Mouse (Mus musculus): ENCODE data around the gene Lrp2. TPM values are rescaled to one million over a fixed set of nuclear protein-coding genes. Genes with fewer than 3 reads are reported as not detected.

The Lrp2 gene
- polyA plus RNA-seq (2015; fragmentation: Nextera tagmentation; extraction: Ambion mirVana) = 0.29 TPM in 2 replicates

- H3K4me3 ChIP-seq (ENCODE audit: low read depth, low read length) = peak within 1 kb of the TSS; percentile 55
- under 1% methylated on average over 42 of the region's 45 CpGs for WGBS
- H3K4me1 ChIP-seq (replicated peaks; ENCODE audit: control insufficient read depth, insufficient read depth) = peaks cover 6% of the 10 kb centered on the region; the same call in 1 of the 2 replicates
- peak; percentile 27 for TF ChIP-seq CTCF (IDR thresholded peaks at IDR 0.05; ENCODE audit: low read depth)
- TF ChIP-seq EP300 (optimal IDR thresholded peaks at IDR 0.05) = no peak
- peaks cover 16% of the 10 kb centered on the region; the same call in 1 of the 2 replicates for H3K27me3 ChIP-seq (ENCODE audit: control insufficient read depth, insufficient read depth, low read length)
- ATAC-seq (ENCODE audit: low FRiP score, low TSS enrichment) (peak; percentile 49; the same call in 1 of the 2 replicates), DNase-seq (ENCODE audit: low spot score) (peak; percentile 47)
- H3K9me3 ChIP-seq (ENCODE audit: control insufficient read depth, low read length) = no peaks in the 10 kb centered on the region
- H3K36me3 ChIP-seq (ENCODE audit: control insufficient read depth, insufficient read depth, low read length) = no peaks in the 10 kb centered on the region
- H3K9ac ChIP-seq (ENCODE audit: low read length) = 0 out of 2 replicates have a peak within 1 kb of the TSS, but pooled peaks have one; percentile 27
- H3K27ac ChIP-seq (replicated peaks) = no peak within 1 kb of the TSS
- H3K4me2 ChIP-seq (replicated peaks; ENCODE audit: low read depth) = peak within 1 kb of the TSS; percentile 97
Observed at GRCm38 (mm10) chr2:69585886-69586398, at the start of gene Lrp2. TSS of gene Lrp2 (minus strand) at chr2:69586065.

- TF ChIP-seq EP300 (optimal IDR thresholded peaks at IDR 0.05) (no peak), CTCF (IDR thresholded peaks at IDR 0.05; ENCODE audit: low read depth) (peak; percentile 89)
- Histone ChIP-seq H3K36me3 (ENCODE audit: control insufficient read depth, insufficient read depth, low read length) (no peaks in the 10 kb centered on the region), H3K4me2 (replicated peaks; ENCODE audit: low read depth) (peak overlapping the region; percentile 46), H3K27ac (replicated peaks) (no peak overlapping the region), H3K27me3 (ENCODE audit: control insufficient read depth, insufficient read depth, low read length) (no peaks in the 10 kb centered on the region), H3K4me1 (replicated peaks; ENCODE audit: control insufficient read depth, insufficient read depth) (no peaks in the 10 kb centered on the region), H3K9ac (ENCODE audit: low read length) (peak overlapping the region; percentile 43; the same call in 1 of the 2 replicates), H3K4me3 (ENCODE audit: low read depth, low read length) (peak overlapping the region; percentile 38), H3K9me3 (ENCODE audit: control insufficient read depth, low read length) (no peaks in the 10 kb centered on the region)
- DNase-seq (ENCODE audit: low spot score) = peak; percentile 58
- ATAC-seq (ENCODE audit: low FRiP score, low TSS enrichment) = no peak; the same call in 1 of the 2 replicates
- WGBS = 7% methylated on average over 11 of the region's 11 CpGs
Observed at GRCm38 (mm10) chr2:69635064-69635701, 49.3 kb upstream of the Lrp2 start.

GRCm38 (mm10) chr2:69631449-69631848, 45.6 kb upstream of the Lrp2 start:
- no peak overlapping the region for H3K9ac ChIP-seq (ENCODE audit: low read length)
- 0 out of 2 replicates have a peak overlapping the region, but pooled peaks have one; percentile 18 for H3K27ac ChIP-seq (replicated peaks)
- no peaks in the 10 kb centered on the region for H3K36me3 ChIP-seq (ENCODE audit: control insufficient read depth, insufficient read depth, low read length)
- H3K27me3 ChIP-seq (ENCODE audit: control insufficient read depth, insufficient read depth, low read length) = no peaks in the 10 kb centered on the region
- no peak overlapping the region for H3K4me3 ChIP-seq (ENCODE audit: low read depth, low read length)
- H3K4me1 ChIP-seq (replicated peaks; ENCODE audit: control insufficient read depth, insufficient read depth) = no peaks in the 10 kb centered on the region
- 88% methylated on average over 2 of the region's 2 CpGs for WGBS
- peak; percentile 41 for TF ChIP-seq CTCF (IDR thresholded peaks at IDR 0.05; ENCODE audit: low read depth)
- no peak for TF ChIP-seq EP300 (optimal IDR thresholded peaks at IDR 0.05)
- no peak overlapping the region for H3K4me2 ChIP-seq (replicated peaks; ENCODE audit: low read depth)
- DNase-seq (ENCODE audit: low spot score) = no peak
- ATAC-seq (ENCODE audit: low FRiP score, low TSS enrichment) = no peak
- no peaks in the 10 kb centered on the region for H3K9me3 ChIP-seq (ENCODE audit: control insufficient read depth, low read length)

- H3K36me3 ChIP-seq (ENCODE audit: control insufficient read depth, insufficient read depth, low read length) = no peaks in the 10 kb centered on the region
- DNase-seq (ENCODE audit: low spot score) (peak; percentile 67), ATAC-seq (ENCODE audit: low FRiP score, low TSS enrichment) (peak; percentile 73)
- H3K4me1 ChIP-seq (replicated peaks; ENCODE audit: control insufficient read depth, insufficient read depth) = no peaks in the 10 kb centered on the region
- WGBS = 62% methylated on average over 5 of the region's 5 CpGs
- TF ChIP-seq CTCF (IDR thresholded peaks at IDR 0.05; ENCODE audit: low read depth) (no peak), EP300 (optimal IDR thresholded peaks at IDR 0.05) (peak; percentile 40)
- no peaks in the 10 kb centered on the region for H3K9me3 ChIP-seq (ENCODE audit: control insufficient read depth, low read length)
- no peak overlapping the region for H3K4me2 ChIP-seq (replicated peaks; ENCODE audit: low read depth)
- H3K4me3 ChIP-seq (ENCODE audit: low read depth, low read length) = no peak overlapping the region
- H3K27ac ChIP-seq (replicated peaks) = peak overlapping the region; percentile 40; the same call in 1 of the 2 replicates
- H3K9ac ChIP-seq (ENCODE audit: low read length) = no peak overlapping the region
- H3K27me3 ChIP-seq (ENCODE audit: control insufficient read depth, insufficient read depth, low read length) = no peaks in the 10 kb centered on the region
Observed at GRCm38 (mm10) chr2:69630792-69631191, 44.9 kb upstream of the Lrp2 start.

- H3K9ac ChIP-seq (ENCODE audit: low read length) = no peak overlapping the region
- ATAC-seq (ENCODE audit: low FRiP score, low TSS enrichment) = no peak
- no peaks in the 10 kb centered on the region for H3K27me3 ChIP-seq (ENCODE audit: control insufficient read depth, insufficient read depth, low read length)
- TF ChIP-seq CTCF (IDR thresholded peaks at IDR 0.05; ENCODE audit: low read depth) (no peak), EP300 (optimal IDR thresholded peaks at IDR 0.05) (no peak)
- WGBS = 87% methylated on average over 6 of the region's 6 CpGs
- H3K4me2 ChIP-seq (replicated peaks; ENCODE audit: low read depth) = no peak overlapping the region
- H3K9me3 ChIP-seq (ENCODE audit: control insufficient read depth, low read length) = no peaks in the 10 kb centered on the region
- H3K27ac ChIP-seq (replicated peaks) = no peak overlapping the region
- no peaks in the 10 kb centered on the region for H3K4me1 ChIP-seq (replicated peaks; ENCODE audit: control insufficient read depth, insufficient read depth)
- no peak overlapping the region for H3K4me3 ChIP-seq (ENCODE audit: low read depth, low read length)
- no peaks in the 10 kb centered on the region for H3K36me3 ChIP-seq (ENCODE audit: control insufficient read depth, insufficient read depth, low read length)
- DNase-seq (ENCODE audit: low spot score) = no peak
Observed at GRCm38 (mm10) chr2:69629914-69630313, 44.0 kb upstream of the Lrp2 start.

- 49% methylated on average over 17 of the region's 17 CpGs for WGBS
- Histone ChIP-seq H3K27me3 (ENCODE audit: control insufficient read depth, insufficient read depth, low read length) (no peaks in the 10 kb centered on the region), H3K27ac (replicated peaks) (0 out of 2 replicates have a peak overlapping the region, but pooled peaks have one; percentile 8), H3K9me3 (ENCODE audit: control insufficient read depth, low read length) (no peaks in the 10 kb centered on the region), H3K36me3 (ENCODE audit: control insufficient read depth, insufficient read depth, low read length) (no peaks in the 10 kb centered on the region), H3K4me3 (ENCODE audit: low read depth, low read length) (no peak overlapping the region), H3K4me2 (replicated peaks; ENCODE audit: low read depth) (no peak overlapping the region; the same call in 1 of the 2 replicates), H3K4me1 (replicated peaks; ENCODE audit: control insufficient read depth, insufficient read depth) (no peaks in the 10 kb centered on the region), H3K9ac (ENCODE audit: low read length) (no peak overlapping the region)
- DNase-seq (ENCODE audit: low spot score) (peak; percentile 31), ATAC-seq (ENCODE audit: low FRiP score, low TSS enrichment) (no peak)
- TF ChIP-seq CTCF (IDR thresholded peaks at IDR 0.05; ENCODE audit: low read depth) = no peak
Observed at GRCm38 (mm10) chr2:69629215-69629614, 43.4 kb upstream of the Lrp2 start.

Measured in stomach, postnatal 0 days (tissue).